Mouse (Mus musculus) midbrain, embryonic 14.5 days (tissue): ENCODE measurements around the gene Adipor2. TPM values are rescaled to one million over a fixed set of nuclear protein-coding genes. Genes with fewer than 3 reads are reported as not detected.

Experiments
- ATAC-seq: fragments of 200-750 bp; cut with Nextera tagmentation; 2 replicates; pipeline ENCODE4 v1.8.0; 2017; ENCODE audit warnings: moderate number of reproducible peaks, moderate library complexity; ENCODE audit not compliant: low FRiP score, low TSS enrichment
- DNase-seq: peaks from one replicate; pipeline ENCODE4 v3.0.0-alpha.2; 2015
- H3K27ac ChIP-seq: fragments of 300-500 bp; sonication (generic); replicated peaks from 2 replicates; pipeline ENCODE4 v1.5.1; 2014; ENCODE audit warnings: mild to moderate bottlenecking, low read depth, low read length, moderate library complexity
- H3K27me3 ChIP-seq: fragments of 300-500 bp; sonication (generic); 2 replicates; pipeline ENCODE4 v1.6.1; 2014; ENCODE audit warnings: low read length, control low read depth, mixed read lengths; ENCODE audit not compliant: control insufficient read depth, insufficient read depth
- H3K36me3 ChIP-seq: fragments of 300-500 bp; sonication (generic); 2 replicates; pipeline ENCODE4 v1.6.1; 2014; ENCODE audit warnings: low read length, control low read depth; ENCODE audit not compliant: control insufficient read depth, insufficient read depth
- H3K4me1 ChIP-seq: fragments of 300-500 bp; sonication (generic); 2 replicates; pipeline ENCODE4 v1.6.1; 2014; ENCODE audit warnings: mild to moderate bottlenecking, antibody characterized with exemption, low read length, control low read depth; ENCODE audit not compliant: control insufficient read depth, insufficient read depth
- H3K4me2 ChIP-seq: fragments of 300-500 bp; sonication (generic); 2 replicates; pipeline ENCODE4 v1.6.1; 2014; ENCODE audit warnings: mild to moderate bottlenecking, low read length, moderate library complexity
- H3K4me3 ChIP-seq: fragments of 300-500 bp; sonication (generic); replicated peaks from 2 replicates; pipeline ENCODE4 v1.5.1; 2014; ENCODE audit warnings: low read depth, low read length
- H3K9ac ChIP-seq: fragments of 300-500 bp; sonication (generic); replicated peaks from 2 replicates; pipeline ENCODE4 v1.6.1; 2014; ENCODE audit warnings: mild to moderate bottlenecking, low read length, moderate library complexity
- H3K9me3 ChIP-seq: fragments of 300-500 bp; sonication (generic); 2 replicates; pipeline ENCODE4 v1.6.1; 2016; ENCODE audit warnings: low read length, control low read depth, mixed read lengths; ENCODE audit not compliant: control insufficient read depth
- WGBS: fragments of 180-500 bp; shearing (Covaris S2); extraction: QIAGEN DNeasy Blood & Tissue Kit; methylation state at CpG from one replicate; pipeline ENCODE4 v1.1.7; 2014; 5-methylcytosine and 5-hydroxymethylcytosine counted together
- polyA plus RNA-seq: library from polyadenylated mRNA; unstranded; fragments of >200 nt; fragmentation: Nextera tagmentation; extraction: Ambion mirVana; gene quantifications from 2 replicates; pipeline ENCODE4 v1.2.1, GENCODE M21; 2014

Gene Adipor2
- polyA plus RNA-seq, 1 experiment from 2014 or later: 31.9 TPM

DNA sequence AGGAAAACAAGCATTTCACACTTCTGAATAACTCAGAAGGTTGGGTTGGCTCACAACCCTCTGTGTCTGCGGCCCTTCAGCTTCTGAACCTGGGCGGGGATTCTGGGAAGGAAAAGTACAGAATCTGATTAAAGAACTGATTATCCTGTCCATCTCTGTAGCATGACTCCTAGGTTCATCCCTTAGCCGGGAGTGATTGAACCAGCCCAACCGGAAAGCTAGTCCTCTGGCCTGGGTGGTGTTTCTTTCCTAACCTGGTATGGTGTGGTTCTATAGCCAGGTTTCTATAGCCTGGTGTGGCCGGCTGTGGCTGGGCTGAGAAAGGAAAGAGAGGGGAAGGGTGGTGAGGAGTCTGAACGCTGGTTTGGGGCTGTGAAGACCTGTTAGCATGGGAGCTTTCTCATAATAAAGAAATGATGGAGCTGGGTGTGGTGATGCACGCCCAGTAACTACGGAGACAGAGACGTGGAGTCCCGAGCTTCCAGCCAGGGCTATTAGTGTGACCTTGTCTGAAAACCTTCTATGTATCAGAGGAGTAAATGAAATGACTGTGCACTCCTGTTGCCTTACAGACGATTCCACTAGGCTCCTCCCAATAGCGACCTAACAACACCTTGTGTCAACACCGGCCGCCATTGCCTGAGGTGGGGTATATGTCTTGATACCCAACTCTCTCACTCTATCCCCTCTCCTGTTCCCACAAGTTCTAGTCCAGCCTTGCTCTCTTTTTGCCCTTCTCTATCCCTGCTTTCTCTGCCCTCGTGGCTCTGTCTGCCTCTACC, 3.1 kb downstream of the Adipor2 start:
- DNase-seq (no peak), ATAC-seq (no peak)
- H3K9me3 ChIP-seq: no peaks in the 10 kb centered on the region
- H3K4me1 ChIP-seq: no peaks in the 10 kb centered on the region
- no peaks in the 10 kb centered on the region for H3K27me3 ChIP-seq
- no peak overlapping the region for H3K9ac ChIP-seq
- no peak overlapping the region for H3K4me2 ChIP-seq
- no peak overlapping the region for H3K27ac ChIP-seq
- H3K36me3 ChIP-seq: no peaks in the 10 kb centered on the region
- 88% methylated on average over 15 of the region's 15 CpGs for WGBS
- no peak overlapping the region for H3K4me3 ChIP-seq

DNA sequence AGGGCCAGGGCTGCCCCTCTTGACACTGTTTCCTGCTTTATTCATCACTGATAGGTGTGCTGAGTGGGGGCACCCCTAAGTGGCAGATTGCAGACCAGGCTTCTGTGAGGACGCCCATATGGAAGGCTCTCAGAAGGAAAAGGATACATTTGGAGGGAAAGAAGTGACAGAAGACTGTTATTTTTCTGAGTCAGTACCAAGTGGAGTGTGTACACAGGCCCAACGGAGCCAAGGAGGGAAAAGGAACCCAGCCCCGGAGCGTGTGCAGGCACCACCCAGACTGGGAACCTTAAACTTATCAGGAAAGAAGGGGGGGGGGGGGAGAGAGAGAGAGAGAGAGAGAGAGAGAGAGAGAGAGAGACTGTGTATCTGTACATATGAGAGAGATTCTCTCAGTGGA, 4.9 kb downstream of the Adipor2 start:
- Histone ChIP-seq H3K9me3 (no peaks in the 10 kb centered on the region), H3K4me1 (no peaks in the 10 kb centered on the region), H3K9ac (no peak overlapping the region), H3K27ac (no peak overlapping the region), H3K36me3 (no peaks in the 10 kb centered on the region), H3K4me3 (no peak overlapping the region), H3K27me3 (no peaks in the 10 kb centered on the region), H3K4me2 (no peak overlapping the region)
- ATAC-seq (no peak), DNase-seq (no peak)
- WGBS: 94% methylated on average over 4 of the region's 4 CpGs

DNA sequence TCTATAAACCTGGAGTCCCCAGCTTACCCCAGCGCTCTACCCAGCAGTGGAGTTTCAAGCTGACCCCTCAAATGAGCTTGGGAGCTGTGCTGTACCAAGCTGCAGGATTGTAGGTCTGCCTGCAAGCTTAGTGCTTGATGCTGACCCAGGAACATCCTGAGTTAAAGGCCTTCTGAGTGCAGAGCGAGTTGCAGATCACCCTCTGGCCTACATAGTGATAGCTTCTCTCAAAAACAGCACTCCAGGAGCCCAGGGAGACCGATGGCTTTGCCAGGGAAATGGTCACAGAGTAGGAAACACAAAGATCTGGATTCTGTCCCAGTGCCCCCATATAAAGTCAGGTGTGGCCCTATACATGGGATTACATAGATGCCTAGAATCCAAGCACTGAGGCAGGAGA, 6.0 kb downstream of the Adipor2 start:
- H3K9me3 ChIP-seq: no peaks in the 10 kb centered on the region
- H3K27ac ChIP-seq: no peak overlapping the region
- WGBS: 76% methylated on average over 3 of the region's 3 CpGs
- no peaks in the 10 kb centered on the region for H3K4me1 ChIP-seq
- DNase-seq: no peak
- ATAC-seq: no peak
- no peak overlapping the region for H3K4me3 ChIP-seq
- no peaks in the 10 kb centered on the region for H3K27me3 ChIP-seq
- no peak overlapping the region for H3K9ac ChIP-seq
- H3K36me3 ChIP-seq: no peaks in the 10 kb centered on the region
- H3K4me2 ChIP-seq: no peak overlapping the region

DNA sequence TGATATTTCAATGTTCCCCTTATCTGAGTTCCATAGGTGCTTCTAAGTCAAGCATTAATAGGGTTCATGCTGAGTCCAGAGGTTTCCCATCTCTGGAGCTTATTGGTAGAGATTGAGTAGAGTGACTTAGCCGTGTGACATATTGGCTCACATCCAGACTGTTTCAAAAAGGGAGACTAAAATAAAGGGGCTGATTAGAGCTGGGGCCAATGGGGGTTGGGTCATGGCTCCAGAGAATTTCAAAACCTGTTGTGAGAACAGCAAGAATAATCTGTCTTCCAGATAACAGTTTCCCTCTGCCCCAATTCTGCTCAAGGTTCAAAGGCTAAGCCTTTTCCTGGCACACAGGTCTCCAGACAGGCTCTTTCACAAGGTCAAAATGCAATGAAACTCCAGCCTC, 7.7 kb downstream of the Adipor2 start:
- 76% methylated on average over 1 of the region's 1 CpGs for WGBS
- Histone ChIP-seq H3K27me3 (no peaks in the 10 kb centered on the region), H3K4me2 (no peak overlapping the region), H3K4me3 (no peak overlapping the region), H3K4me1 (no peaks in the 10 kb centered on the region), H3K27ac (no peak overlapping the region), H3K36me3 (no peaks in the 10 kb centered on the region), H3K9ac (no peak overlapping the region), H3K9me3 (no peaks in the 10 kb centered on the region)
- ATAC-seq (no peak), DNase-seq (no peak)

DNA sequence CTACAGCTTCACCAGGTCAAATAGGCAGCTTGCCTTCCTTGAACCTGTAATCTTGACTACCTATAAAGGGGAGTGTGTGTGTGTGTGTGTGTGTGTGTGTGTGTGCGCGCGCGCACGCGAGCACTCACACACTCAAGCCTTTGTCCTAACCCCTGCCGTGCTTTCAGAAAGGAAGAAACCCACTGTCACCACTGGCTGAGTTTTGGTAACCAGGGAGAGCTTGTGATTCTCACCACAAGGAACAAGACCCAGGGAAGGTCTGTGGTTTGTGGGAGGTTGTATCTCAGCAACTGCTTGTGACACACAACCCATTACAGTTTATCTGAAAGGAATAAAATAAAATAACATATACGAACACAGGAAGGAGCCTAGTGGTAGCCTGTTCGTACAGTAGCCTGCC, 8.9 kb downstream of the Adipor2 start:
- Histone ChIP-seq H3K9me3 (no peaks in the 10 kb centered on the region), H3K4me2 (no peak overlapping the region), H3K27ac (no peak overlapping the region), H3K4me1 (no peaks in the 10 kb centered on the region), H3K36me3 (no peaks in the 10 kb centered on the region), H3K27me3 (no peaks in the 10 kb centered on the region), H3K4me3 (no peak overlapping the region), H3K9ac (no peak overlapping the region)
- ATAC-seq: no peak
- no peak for DNase-seq
- 69% methylated on average over 9 of the region's 9 CpGs for WGBS

DNA sequence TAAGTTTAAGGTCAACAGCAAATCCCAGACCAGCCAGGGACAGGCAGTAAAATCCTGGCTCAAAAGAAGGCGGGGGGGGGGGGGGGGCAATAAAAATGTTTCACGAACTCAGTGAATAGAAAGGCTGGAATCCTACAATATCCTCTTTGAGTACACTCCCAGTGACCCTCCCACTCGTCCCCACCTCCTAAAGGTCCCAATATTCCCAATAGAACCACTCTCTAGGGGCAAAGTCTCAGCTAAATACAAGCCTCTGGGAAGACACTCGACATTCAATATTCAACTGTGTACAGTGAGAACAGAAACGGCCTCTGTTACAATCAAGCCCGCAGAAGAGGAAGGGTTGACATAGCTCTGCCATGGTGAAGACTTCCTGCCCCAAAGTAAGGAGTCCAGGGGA, 9.7 kb downstream of the Adipor2 start:
- H3K9me3 ChIP-seq: no peaks in the 10 kb centered on the region
- H3K27ac ChIP-seq: no peak overlapping the region
- no peak overlapping the region for H3K4me2 ChIP-seq
- no peaks in the 10 kb centered on the region for H3K27me3 ChIP-seq
- H3K36me3 ChIP-seq: no peaks in the 10 kb centered on the region
- ATAC-seq (no peak), DNase-seq (no peak)
- H3K9ac ChIP-seq: no peak overlapping the region
- H3K4me3 ChIP-seq: no peak overlapping the region
- 73% methylated on average over 6 of the region's 6 CpGs for WGBS
- H3K4me1 ChIP-seq: no peaks in the 10 kb centered on the region

DNA sequence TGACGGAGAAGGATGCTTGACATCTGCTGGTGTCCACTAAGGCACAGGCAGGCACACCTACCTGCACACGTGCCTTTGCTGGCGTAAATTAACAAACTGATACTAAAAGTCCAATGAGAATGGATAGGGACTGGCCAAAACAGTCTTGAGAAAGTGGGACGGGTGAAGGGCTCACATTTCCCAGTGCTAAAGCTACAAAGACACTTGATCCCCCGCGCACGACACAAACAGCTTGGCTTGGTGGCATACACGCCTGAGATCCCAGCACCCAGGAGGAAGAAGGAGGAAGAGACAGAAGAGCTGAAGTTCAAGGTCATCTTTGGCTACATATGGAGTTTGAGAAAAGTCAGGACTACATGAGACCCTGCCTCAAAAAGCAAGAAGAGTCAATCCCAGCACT, 11.0 kb downstream of the Adipor2 start:
- Histone ChIP-seq H3K4me3 (no peak overlapping the region), H3K4me1 (no peaks in the 10 kb centered on the region), H3K4me2 (no peak overlapping the region), H3K27me3 (no peaks in the 10 kb centered on the region), H3K36me3 (no peaks in the 10 kb centered on the region), H3K9me3 (no peaks in the 10 kb centered on the region), H3K9ac (no peak overlapping the region), H3K27ac (no peak overlapping the region)
- DNase-seq (no peak), ATAC-seq (no peak)
- WGBS: 90% methylated on average over 8 of the region's 8 CpGs

DNA sequence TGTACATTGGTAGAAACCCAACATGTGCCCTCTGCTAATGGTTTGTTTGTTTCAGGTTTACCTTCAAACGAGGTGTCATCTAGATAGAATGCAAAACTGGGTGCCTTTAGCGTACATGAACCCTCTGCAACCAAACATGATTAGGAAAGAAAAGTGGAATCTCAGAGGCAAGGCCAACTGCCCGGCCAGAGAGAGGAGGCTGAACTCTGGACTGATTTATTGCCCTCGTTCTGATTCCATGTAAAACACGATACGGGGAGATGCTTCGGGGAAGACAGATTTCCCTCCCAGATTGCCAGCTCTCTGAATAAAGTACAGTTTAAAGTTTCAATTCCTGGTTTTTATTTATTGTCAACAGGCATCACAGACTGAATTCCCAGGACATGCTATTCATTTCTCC, 12.2 kb downstream of the Adipor2 start:
- ATAC-seq: no peak
- Histone ChIP-seq H3K27ac (no peak overlapping the region), H3K36me3 (no peaks in the 10 kb centered on the region), H3K9me3 (no peaks in the 10 kb centered on the region), H3K27me3 (no peaks in the 10 kb centered on the region), H3K9ac (no peak overlapping the region), H3K4me1 (no peaks in the 10 kb centered on the region), H3K4me2 (no peak overlapping the region), H3K4me3 (no peak overlapping the region)
- WGBS: 92% methylated on average over 7 of the region's 7 CpGs
- no peak for DNase-seq

DNA sequence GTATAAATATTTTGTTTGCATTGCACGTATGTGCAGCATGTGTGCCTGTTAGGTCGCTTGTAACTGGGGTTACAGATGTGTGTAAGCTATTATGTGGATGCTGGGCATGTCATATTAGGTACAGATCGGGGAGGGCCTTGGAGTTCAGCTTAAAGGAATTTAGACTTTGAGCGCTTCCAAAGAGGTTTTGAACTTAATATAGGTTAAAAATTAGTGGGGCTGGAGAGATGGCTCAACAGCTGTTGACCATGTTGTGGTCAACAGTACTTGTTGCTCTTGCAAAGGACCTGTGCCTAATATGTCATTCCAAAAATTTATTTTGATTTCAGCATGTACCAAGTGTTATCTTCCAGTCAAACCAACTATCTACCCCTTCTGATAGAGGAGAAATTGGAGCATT, 12.7 kb downstream of the Adipor2 start:
- 93% methylated on average over 4 of the region's 4 CpGs for WGBS
- Histone ChIP-seq H3K9me3 (no peaks in the 10 kb centered on the region), H3K4me3 (no peak overlapping the region), H3K36me3 (no peaks in the 10 kb centered on the region), H3K4me1 (no peaks in the 10 kb centered on the region), H3K4me2 (no peak overlapping the region), H3K27me3 (no peaks in the 10 kb centered on the region), H3K9ac (no peak overlapping the region), H3K27ac (no peak overlapping the region)
- ATAC-seq: no peak
- DNase-seq: no peak
